Mouse (Mus musculus) v-Abl transformed pro-B cells (cell line): ENCODE results near the gene Sugt1.

Experiments used
- in situ Hi-C, 2 experiments: fragments of 400-800 bp; cut with MboI; formaldehyde crosslinking; loops; one replicate each; pipeline ENCODE4 v1.15.1; 2025; ENCODE audit not compliant: unreplicated experiment in 2 of 2

Sugt1 gene

GRCm38 (mm10) chr14:79605881-79606280, 18.4 kb downstream of the Sugt1 start:
- in situ Hi-C loops, result no loop called here

- in situ Hi-C loops, result no loop called here
Observed at GRCm38 (mm10) chr14:79606392-79606791, 18.9 kb downstream of the Sugt1 start.

GRCm38 (mm10) chr14:79606867-79607266, 19.4 kb downstream of the Sugt1 start:
- in situ Hi-C loops, result no loop called here

GRCm38 (mm10) chr14:79607352-79607751, 19.9 kb downstream of the Sugt1 start:
- in situ Hi-C loops, result no loop called here

GRCm38 (mm10) chr14:79608286-79608685, 20.8 kb downstream of the Sugt1 start:
- in situ Hi-C loops, result no loop called here

GRCm38 (mm10) chr14:79617121-79617828, 29.8 kb downstream of the Sugt1 start:
- in situ Hi-C loops, result no loop called here

GRCm38 (mm10) chr14:79619802-79620201, 32.3 kb downstream of the Sugt1 start:
- in situ Hi-C loops, result no loop called here

GRCm38 (mm10) chr14:79621143-79621542, 33.7 kb downstream of the Sugt1 start:
- in situ Hi-C loops, result no loop called here

GRCm38 (mm10) chr14:79632330-79632729, 44.8 kb downstream of the Sugt1 start:
- in situ Hi-C loops, result no loop called here

- in situ Hi-C loops, result no loop called here
Observed at GRCm38 (mm10) chr14:79633196-79633595, 45.7 kb downstream of the Sugt1 start.

- in situ Hi-C loops, result no loop called here
Observed at GRCm38 (mm10) chr14:79636814-79637213, 49.3 kb downstream of the Sugt1 start.

- in situ Hi-C loops, result no loop called here
Observed at GRCm38 (mm10) chr14:79642063-79642462, 54.6 kb downstream of the Sugt1 start.

GRCm38 (mm10) chr14:79645378-79645777, 57.9 kb downstream of the Sugt1 start:
- in situ Hi-C loops, result no loop called here

GRCm38 (mm10) chr14:79649680-79650079, 62.2 kb downstream of the Sugt1 start:
- in situ Hi-C loops, result loop anchor here (5.0 to 25.0 kb wide), 3 partner anchors 252 to 1012 kb away; partner anchors contain the start of gene Mtrf1 (in 1 of the 2)

- in situ Hi-C loops, result loop anchor here (5.0 to 25.0 kb wide), 3 partner anchors 255 to 1015 kb away; partner anchors contain the start of gene Mtrf1 (in 1 of the 2)
Observed at GRCm38 (mm10) chr14:79652654-79653053, 65.2 kb downstream of the Sugt1 start.

- in situ Hi-C loops, result loop anchor here (5.0 to 25.0 kb wide), 3 partner anchors 181 to 1021 kb away; no protein-coding TSS in a partner anchor
Observed at GRCm38 (mm10) chr14:79658286-79658685, 70.8 kb downstream of the Sugt1 start.

- in situ Hi-C loops, result loop anchor here (5.0 to 25.0 kb wide), 3 partner anchors 182 to 1022 kb away; no protein-coding TSS in a partner anchor
Observed at GRCm38 (mm10) chr14:79658748-79659508, 71.4 kb downstream of the Sugt1 start.

- in situ Hi-C loops, result loop anchor here (5.0 to 25.0 kb wide), 4 partner anchors 263 to 1023 kb away; partner anchors contain the start of gene Mtrf1 (in 1 of the 2)
Observed at GRCm38 (mm10) chr14:79660467-79660866, 73.0 kb downstream of the Sugt1 start.

GRCm38 (mm10) chr14:79661005-79661917, 73.8 kb downstream of the Sugt1 start:
- in situ Hi-C loops, result loop anchor here (5.0 to 25.0 kb wide), 4 partner anchors 264 to 1024 kb away; partner anchors contain the start of gene Mtrf1 (in 1 of the 2)

GRCm38 (mm10) chr14:79662001-79662400, 74.5 kb downstream of the Sugt1 start, which contains the start of gene Cnmd:
Gene Cnmd (minus strand): TSS chr14:79662170.
- in situ Hi-C loops, result loop anchor here (5.0 to 25.0 kb wide), 4 partner anchors 265 to 1025 kb away; partner anchors contain the start of gene Mtrf1 (in 1 of the 2)
